Mouse (Mus musculus): ENCODE results near the gene Pcdh8. TPM values are rescaled to one million over a fixed set of nuclear protein-coding genes. Genes with fewer than 3 reads are reported as not detected.
A peak's percentile ranks its signal among the peaks of the same experiment; 100 is the strongest.

Gene Pcdh8
- polyA plus RNA-seq, 1 experiment from 2014 or later = 1.4 TPM

DNA sequence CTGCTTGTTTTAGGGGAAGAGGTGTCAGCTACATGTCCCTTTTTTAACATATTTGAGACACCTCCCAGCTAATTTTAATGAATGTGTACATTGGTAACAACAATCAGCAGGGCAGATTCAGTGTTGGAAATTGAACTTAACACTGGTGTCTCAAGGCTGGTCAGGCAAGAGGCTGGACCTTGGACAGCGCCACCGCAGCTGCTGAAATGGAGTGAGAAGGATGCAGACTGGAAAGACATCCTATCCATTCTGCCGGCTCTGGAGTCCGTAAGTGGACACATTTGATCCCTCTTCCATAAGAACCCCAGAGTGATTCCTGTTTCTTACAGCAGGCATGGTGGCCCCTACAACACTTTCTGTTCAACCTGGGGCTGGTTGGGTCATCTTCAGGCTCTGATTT, 14.3 kb upstream of the Pcdh8 start:
- ATAC-seq (replicated peaks; ENCODE audit: low FRiP score, low read depth) = no peak
- H3K27ac ChIP-seq = no peak overlapping the region
- 14% methylated on average over 4 of the region's 4 CpGs for WGBS
- no peaks in the 10 kb centered on the region for H3K36me3 ChIP-seq (ENCODE audit: insufficient read depth, low read length)
- no peak overlapping the region for H3K4me3 ChIP-seq (replicated peaks; ENCODE audit: low read depth, low read length)
- peak; percentile 65 for DNase-seq (ENCODE audit: low spot score)
- no peak for TF ChIP-seq CTCF (IDR thresholded peaks at IDR 0.05; ENCODE audit: low read depth)
- no peaks in the 10 kb centered on the region for H3K9me3 ChIP-seq (replicated peaks; ENCODE audit: low read length)
- H3K4me2 ChIP-seq (ENCODE audit: low read length) = no peak overlapping the region
- no peaks in the 10 kb centered on the region for H3K4me1 ChIP-seq (replicated peaks; ENCODE audit: insufficient read depth, low read length)
- H3K9ac ChIP-seq (ENCODE audit: low read depth, low read length) = no peak overlapping the region
- H3K27me3 ChIP-seq (ENCODE audit: insufficient read depth, low read length) = no peaks in the 10 kb centered on the region

DNA sequence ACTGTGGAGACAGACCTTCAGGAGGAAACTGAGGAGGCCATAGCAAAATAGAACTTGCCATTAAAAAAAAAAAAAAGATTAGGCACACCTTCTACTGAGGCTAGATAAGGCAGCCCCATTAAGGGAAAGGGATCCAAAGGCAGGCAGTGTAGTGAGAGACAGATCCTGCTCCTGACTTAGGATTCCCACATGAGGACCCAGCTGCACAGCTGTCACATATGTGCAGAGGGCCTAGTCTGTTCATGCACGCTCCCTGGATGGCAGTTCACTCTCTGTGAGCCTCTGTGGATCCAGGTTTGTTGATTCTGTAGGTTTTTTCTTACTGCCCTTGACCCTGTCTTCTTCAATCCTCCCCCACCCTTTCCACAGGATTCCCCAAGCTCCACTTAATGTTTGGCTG, 9.8 kb upstream of the Pcdh8 start:
- Histone ChIP-seq H3K27me3 (ENCODE audit: insufficient read depth, low read length) (no peaks in the 10 kb centered on the region), H3K4me3 (replicated peaks; ENCODE audit: low read depth, low read length) (no peak overlapping the region), H3K9ac (ENCODE audit: low read depth, low read length) (no peak overlapping the region), H3K27ac (no peak overlapping the region), H3K4me2 (ENCODE audit: low read length) (no peak overlapping the region), H3K9me3 (replicated peaks; ENCODE audit: low read length) (no peaks in the 10 kb centered on the region), H3K4me1 (replicated peaks; ENCODE audit: insufficient read depth, low read length) (no peaks in the 10 kb centered on the region), H3K36me3 (ENCODE audit: insufficient read depth, low read length) (no peaks in the 10 kb centered on the region)
- DNase-seq (ENCODE audit: low spot score) = no peak
- no peak for ATAC-seq (replicated peaks; ENCODE audit: low FRiP score, low read depth)
- WGBS = 33% methylated on average over 1 of the region's 1 CpGs
- no peak for TF ChIP-seq CTCF (IDR thresholded peaks at IDR 0.05; ENCODE audit: low read depth)

GRCm38 (mm10) chr14:79780332-79780731, 9.2 kb upstream of the Pcdh8 start:
- Histone ChIP-seq H3K27me3 (ENCODE audit: insufficient read depth, low read length) (peaks cover 3% of the 10 kb centered on the region; the same call in 1 of the 2 replicates), H3K36me3 (ENCODE audit: insufficient read depth, low read length) (no peaks in the 10 kb centered on the region), H3K4me2 (ENCODE audit: low read length) (no peak overlapping the region), H3K4me3 (replicated peaks; ENCODE audit: low read depth, low read length) (no peak overlapping the region), H3K27ac (no peak overlapping the region), H3K9me3 (replicated peaks; ENCODE audit: low read length) (no peaks in the 10 kb centered on the region), H3K4me1 (replicated peaks; ENCODE audit: insufficient read depth, low read length) (no peaks in the 10 kb centered on the region), H3K9ac (ENCODE audit: low read depth, low read length) (no peak overlapping the region)
- 19% methylated on average over 6 of the region's 6 CpGs for WGBS
- TF ChIP-seq CTCF (IDR thresholded peaks at IDR 0.05; ENCODE audit: low read depth) = no peak
- ATAC-seq (replicated peaks; ENCODE audit: low FRiP score, low read depth) (no peak), DNase-seq (ENCODE audit: low spot score) (no peak)

GRCm38 (mm10) chr14:79779841-79780240, 8.7 kb upstream of the Pcdh8 start:
- WGBS = 47% methylated on average over 4 of the region's 4 CpGs
- no peaks in the 10 kb centered on the region for H3K9me3 ChIP-seq (replicated peaks; ENCODE audit: low read length)
- peaks cover 6% of the 10 kb centered on the region; the same call in 1 of the 2 replicates for H3K27me3 ChIP-seq (ENCODE audit: insufficient read depth, low read length)
- no peak overlapping the region for H3K4me3 ChIP-seq (replicated peaks; ENCODE audit: low read depth, low read length)
- ATAC-seq (replicated peaks; ENCODE audit: low FRiP score, low read depth) (no peak), DNase-seq (ENCODE audit: low spot score) (no peak)
- H3K4me2 ChIP-seq (ENCODE audit: low read length) = no peak overlapping the region
- no peak for TF ChIP-seq CTCF (IDR thresholded peaks at IDR 0.05; ENCODE audit: low read depth)
- no peak overlapping the region for H3K27ac ChIP-seq
- no peaks in the 10 kb centered on the region for H3K4me1 ChIP-seq (replicated peaks; ENCODE audit: insufficient read depth, low read length)
- no peaks in the 10 kb centered on the region for H3K36me3 ChIP-seq (ENCODE audit: insufficient read depth, low read length)
- no peak overlapping the region for H3K9ac ChIP-seq (ENCODE audit: low read depth, low read length)

- Histone ChIP-seq H3K4me2 (ENCODE audit: low read length) (peak overlapping the region; percentile 52), H3K36me3 (ENCODE audit: insufficient read depth, low read length) (no peaks in the 10 kb centered on the region), H3K27ac (no peak overlapping the region), H3K4me3 (replicated peaks; ENCODE audit: low read depth, low read length) (peak overlapping the region; percentile 30), H3K9ac (ENCODE audit: low read depth, low read length) (no peak overlapping the region), H3K9me3 (replicated peaks; ENCODE audit: low read length) (no peaks in the 10 kb centered on the region), H3K27me3 (ENCODE audit: insufficient read depth, low read length) (peaks cover 54% of the 10 kb centered on the region), H3K4me1 (replicated peaks; ENCODE audit: insufficient read depth, low read length) (peaks cover 22% of the 10 kb centered on the region)
- no peak for DNase-seq (ENCODE audit: low spot score)
- no peak for TF ChIP-seq CTCF (IDR thresholded peaks at IDR 0.05; ENCODE audit: low read depth)
- WGBS = under 1% methylated on average over 44 of the region's 44 CpGs
- no peak for ATAC-seq (replicated peaks; ENCODE audit: low FRiP score, low read depth)
Measured at GRCm38 (mm10) chr14:79773425-79774391, 2.6 kb upstream of the Pcdh8 start.

GRCm38 (mm10) chr14:79771802-79772511, 845 bp upstream of the Pcdh8 start:
- no peak for TF ChIP-seq CTCF (IDR thresholded peaks at IDR 0.05; ENCODE audit: low read depth)

More at GRCm38 (mm10) chr14:79771802-79772511, 845 bp upstream of the Pcdh8 start:
- peak overlapping the region; percentile 53 for H3K4me2 ChIP-seq (ENCODE audit: low read length)
- H3K9me3 ChIP-seq (replicated peaks; ENCODE audit: low read length) = no peaks in the 10 kb centered on the region
- H3K27me3 ChIP-seq (ENCODE audit: insufficient read depth, low read length) = peaks cover 68% of the 10 kb centered on the region
- no peak for ATAC-seq (replicated peaks; ENCODE audit: low FRiP score, low read depth)
- no peaks in the 10 kb centered on the region for H3K36me3 ChIP-seq (ENCODE audit: insufficient read depth, low read length)
- 2% methylated on average over 20 of the region's 20 CpGs for WGBS
- H3K27ac ChIP-seq = no peak overlapping the region
- peaks cover 22% of the 10 kb centered on the region for H3K4me1 ChIP-seq (replicated peaks; ENCODE audit: insufficient read depth, low read length)
- H3K4me3 ChIP-seq (replicated peaks; ENCODE audit: low read depth, low read length) = peak overlapping the region; percentile 16
- no peak for DNase-seq (ENCODE audit: low spot score)
- no peak overlapping the region for H3K9ac ChIP-seq (ENCODE audit: low read depth, low read length)
